8 mouse cellular contexts compared by ENCODE assay signal in genomic region chr10:70800736-70801306, GRCm38 (mm10).
DNase-seq lines count a peak whose midpoint lies in the region.

No protein-coding gene starts in this region.

- peak; percentile 41 to 47 for DNase-seq in cerebellum, postnatal 10 days
- DNase-seq in cerebellum, adult 8-10 months, result no peak
- DNase-seq in right cerebral cortex, adult 18-20 months, result peak; percentile 19
- no peak for DNase-seq in right cerebral cortex, postnatal 25 days
- DNase-seq in kidney, postnatal 36 days, result peak; percentile 50
- peak; percentile 18 for DNase-seq in skeletal muscle tissue, adult 2 months (ENCODE audit: low read depth, low spot score)
- DNase-seq in T-cell, adult 2 months (ENCODE audit: low spot score), result no peak
- no peak for DNase-seq in urinary bladder, postnatal 10 days (ENCODE audit: low spot score)

Comparison
In these comparisons a context has a peak if more than half of its experiments do, and no peak if none do; other contexts are left out.
1. DNase-seq: peak in cerebellum, postnatal 10 days (2 of 2), right cerebral cortex, adult 18-20 months (single experiment), kidney, postnatal 36 days (2 of 2) and skeletal muscle tissue, adult 2 months (single experiment); none in cerebellum, adult 8-10 months (single experiment), right cerebral cortex, postnatal 25 days (single experiment), T-cell, adult 2 months (single experiment) and urinary bladder, postnatal 10 days (single experiment).